Mouse (Mus musculus) bone marrow macrophage, adult 2 months (primary cell): ENCODE measurements around the gene Bckdk. TPM values are rescaled to one million over a fixed set of nuclear protein-coding genes. Genes with fewer than 3 reads are reported as not detected.
A peak's percentile ranks its signal among the peaks of the same experiment; 100 is the strongest.

Experiments
- H3K27ac ChIP-seq: 2 replicates; pipeline ENCODE4 v1.5.1; 2012; ENCODE audit warnings: low read depth, low read length; ENCODE audit not compliant: insufficient read depth
- H3K4me1 ChIP-seq: 2 replicates; pipeline ENCODE4 v1.6.1; 2012; ENCODE audit warnings: low read length; ENCODE audit not compliant: control insufficient read depth, insufficient read depth
- H3K4me3 ChIP-seq: 2 replicates; pipeline ENCODE4 v1.5.1; 2012; ENCODE audit warnings: mild to moderate bottlenecking, low read length, moderate library complexity; ENCODE audit not compliant: insufficient read depth
- CTCF ChIP-seq: IDR thresholded peaks from 2 replicates; pipeline ENCODE4 v1.5.1; 2012; ENCODE audit warnings: low read depth, mild to moderate bottlenecking, low read length, moderate library complexity
- POLR2A ChIP-seq: IDR thresholded peaks from 2 replicates; pipeline ENCODE4 v1.6.1; 2012; ENCODE audit warnings: mild to moderate bottlenecking, low read depth, low read length, borderline replicate concordance
- polyA plus RNA-seq: library from polyadenylated mRNA; stranded (reverse); fragments of >200 nt; gene quantifications from 2 replicates; pipeline ENCODE4 v1.2.4, GENCODE M21; 2012; ENCODE audit not compliant: missing spikeins, insufficient read depth, insufficient read length

Gene Bckdk
- polyA plus RNA-seq, 1 experiment = 73.8 TPM

- H3K27ac ChIP-seq = peak within 1 kb of the TSS; percentile 93
- H3K4me3 ChIP-seq = peak within 1 kb of the TSS; percentile 89
- TF ChIP-seq CTCF (no peak), POLR2A (0 out of 2 replicates have a peak, but pooled peaks have one; percentile 60)
- peaks cover 20% of the 10 kb centered on the region for H3K4me1 ChIP-seq
Measured at GRCm38 (mm10) chr7:127876467-127877348, 27.2 kb upstream of the Bckdk start, which contains the start of gene Zfp668. Gene Zfp668 (minus strand): TSS chr7:127876828.

GRCm38 (mm10) chr7:127879301-127879700 is 24.6 kb upstream of the Bckdk start:
- TF ChIP-seq POLR2A (no peak), CTCF (no peak)
- H3K4me1 ChIP-seq = peaks cover 7% of the 10 kb centered on the region
- H3K27ac ChIP-seq = no peak overlapping the region

GRCm38 (mm10) chr7:127880431-127880830 is 23.5 kb upstream of the Bckdk start:
- TF ChIP-seq POLR2A (no peak), CTCF (no peak)
- H3K4me1 ChIP-seq = peaks cover 3% of the 10 kb centered on the region; the same call in 1 of the 2 replicates
- no peak overlapping the region for H3K4me3 ChIP-seq
- no peak overlapping the region for H3K27ac ChIP-seq

More at GRCm38 (mm10) chr7:127879301-127879700, 24.6 kb upstream of the Bckdk start:
- no peak overlapping the region for H3K4me3 ChIP-seq

GRCm38 (mm10) chr7:127885951-127886350 is 17.9 kb upstream of the Bckdk start:
- no peak overlapping the region for H3K4me3 ChIP-seq
- H3K4me1 ChIP-seq = no peaks in the 10 kb centered on the region
- TF ChIP-seq CTCF = no peak
- TF ChIP-seq POLR2A = no peak
- no peak overlapping the region for H3K27ac ChIP-seq

GRCm38 (mm10) chr7:127886551-127886950 is 17.3 kb upstream of the Bckdk start:
- H3K27ac ChIP-seq = no peak overlapping the region
- no peak overlapping the region for H3K4me3 ChIP-seq
- TF ChIP-seq CTCF (no peak), POLR2A (no peak)
- H3K4me1 ChIP-seq = no peaks in the 10 kb centered on the region

- no peak for TF ChIP-seq POLR2A
- TF ChIP-seq CTCF = no peak
- no peaks in the 10 kb centered on the region for H3K4me1 ChIP-seq
- no peak overlapping the region for H3K27ac ChIP-seq
- no peak overlapping the region for H3K4me3 ChIP-seq
Measured at GRCm38 (mm10) chr7:127887191-127887590, 16.7 kb upstream of the Bckdk start.

GRCm38 (mm10) chr7:127887781-127888180 is 16.1 kb upstream of the Bckdk start:
- Histone ChIP-seq H3K4me1 (no peaks in the 10 kb centered on the region), H3K4me3 (no peak overlapping the region), H3K27ac (no peak overlapping the region)
- TF ChIP-seq POLR2A (no peak), CTCF (no peak)

GRCm38 (mm10) chr7:127888821-127889220 is 15.1 kb upstream of the Bckdk start:
- Histone ChIP-seq H3K4me3 (no peak overlapping the region), H3K27ac (no peak overlapping the region), H3K4me1 (no peaks in the 10 kb centered on the region)
- TF ChIP-seq CTCF (no peak), POLR2A (no peak)

GRCm38 (mm10) chr7:127890798-127891197 is 13.1 kb upstream of the Bckdk start, which contains the start of gene Prss53:
Gene Prss53 (minus strand): TSS chr7:127890970.
- no peak within 1 kb of the TSS for H3K27ac ChIP-seq
- peaks cover 6% of the 10 kb centered on the region for H3K4me1 ChIP-seq
- no peak within 1 kb of the TSS for H3K4me3 ChIP-seq
- TF ChIP-seq CTCF (no peak), POLR2A (no peak)

- TF ChIP-seq POLR2A = no peak
- TF ChIP-seq CTCF = no peak
- Histone ChIP-seq H3K4me3 (peak overlapping the region; percentile 96), H3K4me1 (peaks cover 13% of the 10 kb centered on the region), H3K27ac (no peak overlapping the region)
Measured at GRCm38 (mm10) chr7:127894480-127894879, 9.4 kb upstream of the Bckdk start.
